Mouse (Mus musculus) spleen, adult 2 months (tissue): ENCODE results near the gene Unc5c.

ENCODE experiments used
- CTCF ChIP-seq: fragments of 200-500 bp; IDR thresholded peaks from 2 replicates; pipeline ENCODE4 v1.5.1; 2011; ENCODE audit warnings: mild to moderate bottlenecking, inconsistent platforms; ENCODE audit not compliant: insufficient read depth, insufficient read length, insufficient replicate concordance; ENCODE audit errors: extremely low read depth
- POLR2A ChIP-seq: fragments of 200-500 bp; IDR thresholded peaks from 2 replicates; pipeline ENCODE4 v1.6.1; 2011; ENCODE audit warnings: low read depth, low read length, inconsistent platforms

GRCm38 (mm10) chr3:141462482-141462881, 2.5 kb upstream of the Unc5c start:
- TF ChIP-seq CTCF, result no peak
- no peak for TF ChIP-seq POLR2A
